Mouse (Mus musculus): ENCODE data around the gene Dglucy. TPM values are rescaled to one million over a fixed set of nuclear protein-coding genes. Genes with fewer than 3 reads are reported as not detected.

The Dglucy gene
- 16.4 and 18.9 TPM in 2 replicates for polyA plus RNA-seq (2012; ENCODE audit: insufficient read depth, insufficient read length, missing spikeins)

- Histone ChIP-seq H3K27ac (replicated peaks; ENCODE audit: low read depth, low read length) (peak within 1 kb of the TSS; percentile 81), H3K4me3 (ENCODE audit: insufficient read depth, low read depth, low read length) (peak within 1 kb of the TSS; percentile 63), H3K4me1 (ENCODE audit: control insufficient read depth, insufficient read depth, insufficient read length, low read length) (peaks cover 22% of the 10 kb centered on the region)
Measured at GRCm38 (mm10) chr12:100778934-100779865, at the start of gene Dglucy. Dglucy (plus strand) TSS chr12:100779057.

- H3K27ac ChIP-seq (replicated peaks; ENCODE audit: low read depth, low read length) = no peak overlapping the region
- peaks cover 2% of the 10 kb centered on the region; the same call in 1 of the 2 replicates for H3K4me1 ChIP-seq (ENCODE audit: control insufficient read depth, insufficient read depth, insufficient read length, low read length)
- H3K4me3 ChIP-seq (ENCODE audit: insufficient read depth, low read depth, low read length) = no peak overlapping the region
Measured at GRCm38 (mm10) chr12:100735156-100735555, 43.7 kb upstream of the Dglucy start.

GRCm38 (mm10) chr12:100735581-100735980, 43.3 kb upstream of the Dglucy start:
- Histone ChIP-seq H3K4me1 (ENCODE audit: control insufficient read depth, insufficient read depth, insufficient read length, low read length) (peaks cover 2% of the 10 kb centered on the region; the same call in 1 of the 2 replicates), H3K4me3 (ENCODE audit: insufficient read depth, low read depth, low read length) (no peak overlapping the region), H3K27ac (replicated peaks; ENCODE audit: low read depth, low read length) (no peak overlapping the region)

- Histone ChIP-seq H3K4me1 (ENCODE audit: control insufficient read depth, insufficient read depth, insufficient read length, low read length) (peaks cover 2% of the 10 kb centered on the region; the same call in 1 of the 2 replicates), H3K4me3 (ENCODE audit: insufficient read depth, low read depth, low read length) (no peak overlapping the region), H3K27ac (replicated peaks; ENCODE audit: low read depth, low read length) (peak overlapping the region; percentile 68; the same call in 1 of the 2 replicates)
Measured at GRCm38 (mm10) chr12:100738498-100738897, 40.4 kb upstream of the Dglucy start.

- Histone ChIP-seq H3K4me1 (ENCODE audit: control insufficient read depth, insufficient read depth, insufficient read length, low read length) (peaks cover 2% of the 10 kb centered on the region; the same call in 1 of the 2 replicates), H3K4me3 (ENCODE audit: insufficient read depth, low read depth, low read length) (no peak overlapping the region), H3K27ac (replicated peaks; ENCODE audit: low read depth, low read length) (peak overlapping the region; percentile 68)
Measured at GRCm38 (mm10) chr12:100739011-100739570, 39.8 kb upstream of the Dglucy start.

- no peak overlapping the region for H3K4me3 ChIP-seq (ENCODE audit: insufficient read depth, low read depth, low read length)
- 0 out of 2 replicates have a peak overlapping the region, but pooled peaks have one; percentile 68 for H3K27ac ChIP-seq (replicated peaks; ENCODE audit: low read depth, low read length)
- peaks cover 2% of the 10 kb centered on the region; the same call in 1 of the 2 replicates for H3K4me1 ChIP-seq (ENCODE audit: control insufficient read depth, insufficient read depth, insufficient read length, low read length)
Measured at GRCm38 (mm10) chr12:100740313-100740712, 38.5 kb upstream of the Dglucy start.

GRCm38 (mm10) chr12:100742468-100742867, 36.4 kb upstream of the Dglucy start:
- Histone ChIP-seq H3K4me3 (ENCODE audit: insufficient read depth, low read depth, low read length) (no peak overlapping the region), H3K4me1 (ENCODE audit: control insufficient read depth, insufficient read depth, insufficient read length, low read length) (peaks cover 2% of the 10 kb centered on the region; the same call in 1 of the 2 replicates), H3K27ac (replicated peaks; ENCODE audit: low read depth, low read length) (no peak overlapping the region)

- Histone ChIP-seq H3K4me3 (ENCODE audit: insufficient read depth, low read depth, low read length) (no peak overlapping the region), H3K27ac (replicated peaks; ENCODE audit: low read depth, low read length) (no peak overlapping the region), H3K4me1 (ENCODE audit: control insufficient read depth, insufficient read depth, insufficient read length, low read length) (no peaks in the 10 kb centered on the region)
Measured at GRCm38 (mm10) chr12:100752977-100753376, 25.9 kb upstream of the Dglucy start.

- Histone ChIP-seq H3K4me1 (ENCODE audit: control insufficient read depth, insufficient read depth, insufficient read length, low read length) (no peaks in the 10 kb centered on the region), H3K4me3 (ENCODE audit: insufficient read depth, low read depth, low read length) (no peak overlapping the region), H3K27ac (replicated peaks; ENCODE audit: low read depth, low read length) (no peak overlapping the region)
Measured at GRCm38 (mm10) chr12:100753716-100754115, 25.1 kb upstream of the Dglucy start.

GRCm38 (mm10) chr12:100757427-100757826, 21.4 kb upstream of the Dglucy start:
- H3K4me1 ChIP-seq (ENCODE audit: control insufficient read depth, insufficient read depth, insufficient read length, low read length) = no peaks in the 10 kb centered on the region
- no peak overlapping the region for H3K4me3 ChIP-seq (ENCODE audit: insufficient read depth, low read depth, low read length)
- H3K27ac ChIP-seq (replicated peaks; ENCODE audit: low read depth, low read length) = no peak overlapping the region

GRCm38 (mm10) chr12:100762663-100763425, 16.0 kb upstream of the Dglucy start:
- no peak overlapping the region for H3K4me3 ChIP-seq (ENCODE audit: insufficient read depth, low read depth, low read length)
- H3K27ac ChIP-seq (replicated peaks; ENCODE audit: low read depth, low read length) = no peak overlapping the region
- peaks cover 11% of the 10 kb centered on the region; the same call in 1 of the 2 replicates for H3K4me1 ChIP-seq (ENCODE audit: control insufficient read depth, insufficient read depth, insufficient read length, low read length)

- Histone ChIP-seq H3K4me3 (ENCODE audit: insufficient read depth, low read depth, low read length) (no peak overlapping the region), H3K4me1 (ENCODE audit: control insufficient read depth, insufficient read depth, insufficient read length, low read length) (peaks cover 11% of the 10 kb centered on the region; the same call in 1 of the 2 replicates), H3K27ac (replicated peaks; ENCODE audit: low read depth, low read length) (no peak overlapping the region)
Measured at GRCm38 (mm10) chr12:100764329-100765018, 14.4 kb upstream of the Dglucy start.

- H3K4me1 ChIP-seq (ENCODE audit: control insufficient read depth, insufficient read depth, insufficient read length, low read length) = peaks cover 12% of the 10 kb centered on the region; the same call in 1 of the 2 replicates
- H3K4me3 ChIP-seq (ENCODE audit: insufficient read depth, low read depth, low read length) = no peak overlapping the region
- no peak overlapping the region for H3K27ac ChIP-seq (replicated peaks; ENCODE audit: low read depth, low read length)
Measured at GRCm38 (mm10) chr12:100769871-100770270, 9.0 kb upstream of the Dglucy start.

- no peak overlapping the region for H3K4me3 ChIP-seq (ENCODE audit: insufficient read depth, low read depth, low read length)
- H3K27ac ChIP-seq (replicated peaks; ENCODE audit: low read depth, low read length) = no peak overlapping the region
- H3K4me1 ChIP-seq (ENCODE audit: control insufficient read depth, insufficient read depth, insufficient read length, low read length) = peaks cover 15% of the 10 kb centered on the region
Measured at GRCm38 (mm10) chr12:100770765-100771164, 8.1 kb upstream of the Dglucy start.
